Mouse (Mus musculus) kidney, adult 2 months (tissue): ENCODE data around the gene Rnf216.

Source experiments
- CTCF ChIP-seq: fragments of 200-500 bp; conservative IDR thresholded peaks from 2 replicates; pipeline ENCODE4 v1.5.1; 2011; ENCODE audit warnings: low read depth, mild to moderate bottlenecking, control low read depth, low read length, moderate library complexity, mixed read lengths; ENCODE audit not compliant: insufficient read depth, insufficient read length
- POLR2A ChIP-seq: fragments of 200-500 bp; IDR thresholded peaks from one replicate; pipeline ENCODE4 v1.6.1; 2011; ENCODE audit warnings: low read depth, low read length, control low read depth

DNA sequence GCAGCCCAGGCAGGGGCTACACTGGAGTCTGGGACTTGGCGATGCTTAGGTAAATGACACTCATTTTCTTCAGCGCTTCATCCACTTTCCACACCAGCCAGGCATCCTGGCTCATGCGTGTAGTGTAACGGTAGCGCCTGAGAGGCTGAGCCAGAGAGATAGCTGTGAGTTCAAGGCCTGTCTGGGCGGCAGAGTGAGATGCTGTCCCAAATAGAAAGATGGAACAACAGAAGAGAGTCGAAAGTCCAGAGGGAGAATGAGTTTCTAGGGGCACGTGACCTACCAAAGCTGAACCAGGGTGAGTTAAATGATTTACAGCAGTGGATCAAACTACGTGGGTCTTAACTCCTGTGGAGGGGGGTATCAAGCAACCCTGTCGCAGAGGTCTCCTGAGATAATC lies 41.0 kb upstream of the Rnf216 start:
- no peak for TF ChIP-seq CTCF
- TF ChIP-seq POLR2A = no peak
